Comparison of ENCODE assay signal across 20 mouse cellular contexts in genomic region chr16:97270417-97271133, GRCm38 (mm10).
DNase-seq lines count a peak whose midpoint lies in the region; ATAC-seq and TF ChIP-seq lines count a peak whose summit lies in the region.
"Had no signal": no experiment of that assay in that cellular context is flagged by ENCODE, and none has a peak within 500 bp of the region (broad histone marks: within the 10 kb centered on the region; RNA-seq: fewer than 3 reads in every experiment).

No protein-coding gene starts in this region.

- peaks cover 4 to 36% of the 10 kb centered on the region in 2 experiments; a peak in 3 of 4 replicates for H3K4me1 ChIP-seq in CH12.LX (ENCODE audit: control insufficient read depth in 1 of 2, insufficient read depth in 2 of 2)
- 0 out of 2 replicates have a peak, but pooled peaks cover 4% of the 10 kb centered on the region for H3K4me1 ChIP-seq in liver, embryonic 12.5 days
- H3K4me1 ChIP-seq: embryonic facial prominence, embryonic 12.5 days; hindbrain, embryonic 13.5 days had no signal

- in situ Hi-C loops in CH12.LX (cut with MboI; ENCODE audit: low pct_ligation_motif_present, low pct_unique_long_range_greater_than_20kb, low sequenced_read_pairs) = loop anchor here (10.0 kb wide), 1 partner anchor 376 kb away; no protein-coding TSS in a partner anchor

- no peak for TF ChIP-seq CTCF in CH12.LX (conservative IDR thresholded peaks at IDR 0.05 in 1 of 2, IDR thresholded peaks at IDR 0.05 in 1 of 2; ENCODE audit: low read depth in 2 of 2, low read length in 2 of 2)
- no peak for TF ChIP-seq CTCF in layer of hippocampus, adult 2 months (conservative IDR thresholded peaks at IDR 0.05)

- DNase-seq in CH12.LX (ENCODE audit: extremely low read depth) = no peak
- DNase-seq in kidney, postnatal 14 days = no peak
- DNase-seq in frontal cortex, postnatal 10 days (ENCODE audit: low spot score in 2 of 2) = no peak
- DNase-seq in layer of hippocampus, adult 2 months (ENCODE audit: low spot score in 2 of 2) = no peak
- DNase-seq: adrenal gland, adult 2 months; adrenal gland, postnatal 25 days; B cell, adult 2 months; cerebellum, adult 2 months; cerebellum, postnatal 10 days; gastrocnemius, postnatal 14 days; heart, postnatal 4 days had no signal

- H3K4me3 ChIP-seq in CH12.LX (replicated peaks in 1 of 3; ENCODE audit: low read depth in 2 of 3, low read length in 2 of 3, poor library complexity in 1 of 3) = no peak overlapping the region
- no peak overlapping the region for H3K4me3 ChIP-seq in liver, embryonic 12.5 days
- H3K4me3 ChIP-seq in layer of hippocampus, adult 2 months = no peak overlapping the region
- H3K4me3 ChIP-seq: embryonic facial prominence, embryonic 12.5 days; forebrain, embryonic 15.5 days; heart, embryonic 13.5 days; hindbrain, embryonic 13.5 days had no signal

- H3K9ac ChIP-seq in CH12.LX (ENCODE audit: insufficient read depth, low read depth) = no peak overlapping the region
- H3K9ac ChIP-seq in liver, embryonic 12.5 days = no peak overlapping the region
- H3K9ac ChIP-seq: embryonic facial prominence, embryonic 12.5 days; forebrain, embryonic 15.5 days; heart, embryonic 13.5 days; hindbrain, embryonic 13.5 days had no signal

- H3K27me3 ChIP-seq in CH12.LX (replicated peaks) = no peaks in the 10 kb centered on the region
- H3K27me3 ChIP-seq in liver, embryonic 12.5 days (replicated peaks) = no peaks in the 10 kb centered on the region
- H3K27me3 ChIP-seq: embryonic facial prominence, embryonic 12.5 days; forebrain, embryonic 15.5 days; hindbrain, embryonic 13.5 days; Patski had no signal

- peak; percentile 34; the same call in 1 of the 2 replicates for ATAC-seq in common myeloid progenitor, adult 5-6 weeks (replicated peaks; ENCODE audit: low read depth, poor library complexity, severe bottlenecking)
- peak; percentile 31 for ATAC-seq in inflammation-experienced regulatory T-cells, adult 6 months
- no peak for ATAC-seq in liver, embryonic 12.5 days
- ATAC-seq: intestine, postnatal 0 days; Patski had no signal

- no peaks in the 10 kb centered on the region for H3K79me2 ChIP-seq in CH12.LX (replicated peaks; ENCODE audit: control insufficient read depth, extremely low read depth, insufficient read depth, poor library complexity, severe bottlenecking)

- no peak for TF ChIP-seq POLR2A in CH12.LX (IDR thresholded peaks at IDR 0.05; ENCODE audit: low read depth, low read length)

- no peak overlapping the region for H3K4me2 ChIP-seq in CH12.LX (ENCODE audit: insufficient read depth, low read depth, poor library complexity, severe bottlenecking)
- H3K4me2 ChIP-seq in liver, embryonic 12.5 days = no peak overlapping the region
- H3K4me2 ChIP-seq: embryonic facial prominence, embryonic 12.5 days; forebrain, embryonic 15.5 days; heart, embryonic 13.5 days; hindbrain, embryonic 13.5 days had no signal

- no peak overlapping the region for H3K27ac ChIP-seq in CH12.LX (ENCODE audit: insufficient read depth, low read depth)
- no peak overlapping the region for H3K27ac ChIP-seq in liver, embryonic 12.5 days
- H3K27ac ChIP-seq in layer of hippocampus, adult 2 months = no peak overlapping the region
- H3K27ac ChIP-seq: embryonic facial prominence, embryonic 12.5 days; forebrain, embryonic 15.5 days; heart, embryonic 13.5 days; hindbrain, embryonic 13.5 days had no signal

- TF ChIP-seq EP300 in CH12.LX (IDR thresholded peaks at IDR 0.05; ENCODE audit: low read length) = no peak

- whole genome bisulfite sequencing in liver, embryonic 12.5 days (ENCODE audit: insufficient replicate concordance) = 63% methylated on average over 7 of the region's 7 CpGs

- TF ChIP-seq RAD21 in CH12.LX (IDR thresholded peaks at IDR 0.05; ENCODE audit: low read depth, low read length) = no peak

- H3K36me3 ChIP-seq in CH12.LX (replicated peaks in 1 of 2; ENCODE audit: control insufficient read depth in 1 of 2, insufficient read depth in 1 of 2, low read length in 1 of 2) = no peaks in the 10 kb centered on the region
- H3K36me3 ChIP-seq in liver, embryonic 12.5 days = no peaks in the 10 kb centered on the region
- H3K36me3 ChIP-seq: embryonic facial prominence, embryonic 12.5 days; forebrain, embryonic 15.5 days; heart, embryonic 13.5 days; hindbrain, embryonic 13.5 days had no signal

- dilution Hi-C loops in CH12.LX (cut with MboI; ENCODE audit: extremely low pct_ligation_motif_present, extremely low pct_unique_long_range_greater_than_20kb, low sequenced_read_pairs) = no loop called here

- peaks cover 7% of the 10 kb centered on the region for H3K9me3 ChIP-seq in CH12.LX (replicated peaks; ENCODE audit: low read length)
- H3K9me3 ChIP-seq in liver, embryonic 12.5 days (replicated peaks) = no peaks in the 10 kb centered on the region
- H3K9me3 ChIP-seq: embryonic facial prominence, embryonic 12.5 days; forebrain, embryonic 15.5 days; heart, embryonic 13.5 days; hindbrain, embryonic 13.5 days had no signal

TF ChIP-seq in CH12.LX, 34 proteins besides CTCF, POLR2A, EP300 and RAD21:
- TF ChIP-seq HCFC1 (IDR thresholded peaks at IDR 0.05; ENCODE audit: low read depth, low read length) (peak; percentile 53), RCOR1 (conservative IDR thresholded peaks at IDR 0.05; ENCODE audit: low read depth, low read length) (no peak), GABPA (IDR thresholded peaks at IDR 0.05; ENCODE audit: insufficient replicate concordance, low read depth, low read length) (no peak), JUND (conservative IDR thresholded peaks at IDR 0.05; ENCODE audit: low read depth, low read length) (no peak), TBP (conservative IDR thresholded peaks at IDR 0.05; ENCODE audit: low read depth, low read length) (no peak), CHD1 (IDR thresholded peaks at IDR 0.05; ENCODE audit: low read depth, low read length) (no peak), ZMIZ1 (IDR thresholded peaks at IDR 0.05; ENCODE audit: low read depth, low read length) (no peak)
